Mouse (Mus musculus): ENCODE data around the gene Gm5796.
"Not testable (repeated sequence)": the region's sequence is repeated elsewhere in the genome, so short reads cannot be mapped to it uniquely, and the experiment has no call there.

Gm5796 gene

DNA sequence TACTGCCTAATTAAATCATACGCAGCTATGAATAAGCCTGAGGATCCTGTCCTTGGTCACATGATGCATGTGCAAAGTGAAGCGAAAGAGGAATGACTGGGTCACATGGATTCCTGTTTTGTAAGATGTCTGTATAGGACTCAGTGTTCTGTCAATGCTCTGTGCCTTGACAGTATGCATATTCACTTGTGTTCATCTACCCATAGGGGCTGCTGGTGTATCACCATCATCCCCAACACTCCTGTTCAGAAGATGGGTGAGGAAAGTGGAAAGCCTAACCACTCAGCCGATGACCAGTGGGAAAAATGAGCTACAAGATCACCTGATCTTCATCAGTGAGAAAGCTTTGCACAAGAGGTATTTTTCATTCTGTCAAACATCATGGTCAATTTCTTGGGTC is at the start of gene Gm5796:
Gene Gm5796 (plus strand): TSS at position 301 of the 400 bp plus-strand sequence.
- in situ Hi-C loops (cut with MboI, MseI): not testable (repeated sequence)

DNA sequence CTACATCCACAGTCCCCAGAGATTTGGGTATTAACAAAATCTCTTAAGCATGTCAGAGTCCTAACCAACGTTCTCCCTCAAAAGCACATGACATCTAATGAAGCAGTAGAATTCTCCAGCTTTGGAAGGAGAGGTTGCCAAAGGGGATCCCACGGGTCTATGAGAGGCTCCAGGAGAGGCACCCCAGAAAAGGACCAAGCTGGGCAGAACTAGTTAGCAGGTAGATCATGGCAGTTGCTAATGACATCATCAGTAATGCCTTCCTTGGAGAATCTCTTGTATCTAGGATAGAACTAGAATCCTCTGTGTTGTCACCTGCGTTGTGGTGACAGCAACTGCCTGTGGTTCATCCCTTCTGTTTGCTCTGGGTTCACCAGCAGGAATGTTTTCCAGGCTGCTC is 25.6 kb upstream of the Gm5796 start, which contains the start of gene Gm3099:
Gene Gm3099 (plus strand): TSS at position 301 of the 400 bp plus-strand sequence.
- in situ Hi-C loops (cut with MboI, MseI): not testable (repeated sequence)

DNA sequence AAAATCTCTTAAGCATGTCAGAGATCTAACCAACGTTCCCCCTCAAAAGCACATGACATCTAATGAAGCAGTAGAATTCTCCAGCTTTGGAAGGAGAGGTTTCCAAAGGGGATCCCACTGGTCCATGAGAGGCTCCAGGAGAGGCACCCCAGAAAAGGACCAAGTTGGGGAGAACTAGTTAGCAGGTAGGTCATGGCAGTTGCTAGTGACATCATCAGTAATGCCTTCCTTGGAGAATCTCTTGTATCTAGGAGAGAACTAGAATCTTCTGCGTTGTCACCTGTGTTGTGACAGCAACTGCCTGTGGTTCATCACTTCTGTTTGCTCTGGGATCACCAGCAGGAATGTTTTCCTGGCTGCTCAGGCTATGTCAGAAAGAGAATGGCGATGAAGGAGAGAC is 60.1 kb downstream of the Gm5796 start, which contains the start of gene Gm3115:
Gene Gm3115 (plus strand): TSS at position 301 of the 400 bp plus-strand sequence.
- in situ Hi-C loops (cut with MboI, MseI): not testable (repeated sequence)
